Mouse (Mus musculus): ENCODE results near the gene Abca4.
A peak's percentile ranks its signal among the peaks of the same experiment; 100 is the strongest.

Gene Abca4

DNA sequence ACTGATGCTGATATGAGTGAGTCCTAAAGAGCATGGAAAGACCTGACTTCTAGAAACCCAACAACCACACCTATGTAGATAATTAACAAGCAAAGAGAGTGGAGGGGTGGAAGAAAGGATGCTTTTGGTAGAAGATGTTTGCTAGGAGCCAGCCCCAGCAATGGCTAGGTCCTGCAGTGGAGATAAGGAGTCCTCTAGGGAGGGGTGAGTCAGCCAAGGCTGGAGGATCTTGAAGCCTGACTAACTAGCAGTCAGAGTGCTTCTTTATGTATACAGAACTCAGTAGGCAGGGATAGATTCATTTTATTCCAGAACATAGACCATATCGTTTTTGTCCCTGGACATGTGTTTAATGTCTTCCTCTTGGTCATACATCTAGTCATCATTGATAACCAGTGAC lies 115.2 kb downstream of the Abca4 start:
- peak in 1 of 2 experiments; percentile 70 for DNase-seq (ENCODE audit: inconsistent age in 2 of 2, low spot score in 1 of 2)

DNA sequence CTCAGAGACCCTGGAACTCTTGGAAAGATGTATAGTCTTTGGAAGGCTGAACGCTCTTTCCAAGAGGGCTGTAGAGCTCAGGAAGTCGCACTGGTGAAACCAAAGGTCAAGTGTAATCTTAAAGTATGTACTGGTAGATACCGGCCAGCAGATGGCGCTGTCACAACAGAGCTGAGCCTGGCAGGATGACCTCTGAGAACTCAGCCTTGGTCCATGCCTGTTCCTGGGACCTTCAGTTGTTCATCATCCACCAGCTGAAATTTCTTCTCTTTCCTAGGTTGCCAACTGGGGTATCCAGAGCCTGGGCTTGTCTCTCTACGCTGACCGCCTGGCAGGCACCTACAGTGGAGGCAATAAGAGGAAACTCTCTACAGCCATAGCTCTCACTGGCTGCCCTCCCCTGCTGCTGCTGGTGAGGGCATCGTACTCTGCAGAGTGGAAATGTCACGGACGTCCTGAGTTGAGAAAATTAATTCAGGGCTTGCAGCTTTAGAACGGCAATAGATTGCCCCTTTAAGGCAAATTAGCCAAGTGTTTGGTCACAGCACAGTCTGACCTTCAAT lies 125.5 kb downstream of the Abca4 start:
- DNase-seq (ENCODE audit: inconsistent age in 2 of 2, low spot score in 1 of 2), result peak; percentile 82 to 94

DNA sequence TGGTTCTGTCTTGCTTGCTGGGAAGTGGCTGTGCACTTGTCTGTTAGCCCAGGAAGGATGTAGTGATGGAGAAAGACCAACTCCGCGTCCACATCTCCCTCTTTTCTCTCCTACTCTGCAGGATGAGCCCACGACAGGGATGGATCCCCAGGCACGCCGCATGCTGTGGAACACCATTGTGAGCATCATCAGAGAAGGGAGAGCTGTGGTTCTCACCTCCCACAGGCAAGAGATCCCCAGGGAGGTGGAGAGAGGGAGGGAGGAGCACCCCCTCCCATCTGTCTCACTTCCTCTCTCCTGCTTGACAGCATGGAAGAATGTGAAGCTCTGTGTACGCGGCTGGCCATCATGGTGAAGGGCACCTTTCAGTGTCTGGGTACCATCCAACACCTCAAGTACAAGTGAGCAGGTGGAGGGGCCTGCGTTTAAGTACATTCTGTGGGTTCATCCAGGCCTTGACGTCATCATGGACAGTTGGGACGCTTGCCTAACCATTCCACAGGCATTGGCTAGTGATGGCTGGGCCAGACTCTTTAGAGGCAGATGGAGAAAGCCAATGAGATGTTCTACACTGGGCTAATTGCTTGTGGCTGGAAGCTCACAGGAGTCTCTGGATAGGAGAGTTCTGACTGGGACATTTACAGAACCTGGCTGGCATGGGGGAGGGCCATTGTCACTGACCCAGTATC lies 126.5 kb downstream of the Abca4 start:
- no peak for DNase-seq (ENCODE audit: inconsistent age in 2 of 2, low spot score in 1 of 2)

DNA sequence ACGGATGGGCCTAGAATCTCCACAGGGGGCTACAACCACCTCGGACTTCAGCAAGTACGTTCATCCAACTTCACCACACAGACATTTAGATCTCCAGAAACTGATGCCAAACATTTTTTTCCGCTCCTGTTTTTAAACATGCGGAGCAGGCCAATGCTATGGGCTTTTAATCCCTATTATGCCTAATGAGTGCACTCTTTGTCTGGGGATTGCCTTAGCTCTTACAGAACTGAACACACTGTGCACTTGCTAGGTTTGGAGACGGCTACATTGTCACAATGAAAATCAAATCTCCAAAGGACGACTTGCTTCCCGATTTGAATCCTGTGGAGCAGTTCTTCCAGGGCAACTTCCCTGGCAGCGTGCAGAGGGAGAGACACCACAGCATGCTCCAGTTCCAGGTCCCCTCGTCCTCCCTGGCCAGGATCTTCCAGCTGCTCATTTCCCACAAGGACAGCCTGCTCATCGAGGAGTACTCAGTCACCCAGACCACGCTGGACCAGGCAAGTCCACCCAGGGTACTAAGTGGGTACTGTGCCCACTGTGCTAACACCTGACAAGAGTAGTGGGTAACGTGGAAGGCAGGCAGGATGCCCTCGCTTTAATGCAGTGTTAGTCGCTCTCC lies 129.4 kb downstream of the Abca4 start:
- DNase-seq (ENCODE audit: inconsistent age in 2 of 2, low spot score in 1 of 2), result no peak

DNA sequence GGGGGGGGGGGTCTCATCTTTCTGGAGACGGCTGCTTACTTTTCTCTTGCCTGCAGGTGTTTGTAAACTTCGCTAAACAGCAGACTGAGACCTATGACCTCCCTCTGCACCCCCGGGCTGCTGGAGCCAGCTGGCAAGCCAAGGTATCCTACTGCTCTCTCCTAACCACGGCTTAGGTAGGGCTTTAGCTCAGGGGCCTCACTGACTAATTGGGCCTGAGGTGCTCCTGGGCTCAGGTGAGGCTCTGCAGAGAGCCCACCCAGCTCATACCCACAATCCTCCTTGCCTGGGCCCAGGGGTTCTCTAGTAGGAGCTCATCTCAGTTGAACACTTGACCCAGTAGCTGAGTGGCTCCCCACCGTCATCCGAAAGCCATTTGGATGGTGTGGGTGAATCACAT lies 131.8 kb downstream of the Abca4 start:
- DNase-seq (ENCODE audit: inconsistent age in 2 of 2, low spot score in 1 of 2), result no peak

DNA sequence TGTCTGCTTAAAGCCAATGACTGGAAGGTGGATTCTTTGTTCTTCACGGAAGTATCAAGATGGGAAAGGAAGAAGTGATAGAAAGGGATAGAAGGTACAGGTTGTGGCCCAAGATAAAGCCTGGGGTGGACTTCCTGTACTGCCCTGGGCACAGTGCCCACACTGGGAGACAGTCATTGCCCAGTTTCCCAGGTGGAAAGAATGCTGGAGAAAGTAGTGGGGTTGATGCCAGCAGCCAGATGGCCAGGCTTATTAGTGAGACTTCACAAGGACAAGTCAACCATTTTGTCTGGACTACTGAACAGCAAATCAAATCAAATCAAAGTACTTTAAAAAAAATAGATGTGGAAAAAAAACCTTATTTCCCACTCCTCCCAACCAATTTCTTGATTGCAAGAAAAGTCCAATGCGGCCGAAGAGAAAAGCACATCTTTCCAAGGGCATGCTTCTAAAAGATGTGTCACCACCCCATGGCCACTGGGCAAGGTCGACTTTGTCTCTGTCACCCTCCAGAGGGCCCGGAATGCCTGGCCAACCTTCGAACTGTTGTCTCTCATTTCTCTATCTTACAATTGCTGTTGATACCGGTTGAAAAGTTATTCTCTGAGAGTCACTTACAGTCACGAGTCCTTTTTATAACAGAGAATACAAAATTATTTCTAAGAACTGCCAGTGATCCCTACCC lies 132.6 kb downstream of the Abca4 start:
- peak; percentile 54 to 81 for DNase-seq (ENCODE audit: inconsistent age in 2 of 2, low spot score in 1 of 2)

DNA sequence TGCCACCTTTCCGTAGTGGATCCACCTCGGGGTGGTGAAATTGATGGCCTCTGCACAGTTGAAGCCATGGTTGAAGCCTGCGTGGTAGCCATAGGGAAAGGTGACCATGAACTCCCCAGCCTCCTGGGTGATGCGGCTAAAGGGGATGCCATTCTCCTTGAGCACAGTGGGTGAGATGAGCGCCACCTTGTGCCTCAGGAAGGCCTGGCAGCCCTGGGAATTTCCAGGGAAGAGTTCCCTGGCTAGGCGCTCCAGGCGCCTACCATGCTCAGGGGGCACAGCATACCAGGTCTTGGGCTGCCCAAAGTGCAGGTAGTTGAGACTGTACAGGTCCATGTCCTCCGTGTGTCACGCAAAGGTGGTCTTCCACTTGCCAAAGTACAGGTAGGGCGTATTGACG lies 139.9 kb downstream of the Abca4 start:
- peak; percentile 42 to 78 for DNase-seq (ENCODE audit: inconsistent age in 2 of 2, low spot score in 1 of 2)

DNA sequence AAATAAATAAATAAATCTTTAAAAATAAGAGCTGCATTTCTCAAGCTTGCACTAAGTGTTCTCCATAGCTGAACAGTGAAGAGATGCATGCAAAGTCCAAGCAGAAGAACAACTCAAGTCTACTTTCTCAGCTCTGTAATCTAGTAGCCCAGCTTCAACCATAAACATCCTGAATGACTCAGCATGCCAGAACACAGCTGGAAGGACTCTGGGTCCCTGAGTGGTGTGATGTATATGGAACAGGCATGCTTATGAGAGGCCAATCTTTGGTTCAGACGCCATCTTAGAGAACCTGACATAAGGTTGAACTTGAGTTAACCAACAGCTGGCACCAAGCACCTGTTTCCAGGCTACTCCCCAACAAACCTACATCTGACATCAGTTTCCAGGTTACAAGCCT lies 142.7 kb downstream of the Abca4 start:
- DNase-seq (ENCODE audit: inconsistent age in 2 of 2, low spot score in 1 of 2), result no peak

DNA sequence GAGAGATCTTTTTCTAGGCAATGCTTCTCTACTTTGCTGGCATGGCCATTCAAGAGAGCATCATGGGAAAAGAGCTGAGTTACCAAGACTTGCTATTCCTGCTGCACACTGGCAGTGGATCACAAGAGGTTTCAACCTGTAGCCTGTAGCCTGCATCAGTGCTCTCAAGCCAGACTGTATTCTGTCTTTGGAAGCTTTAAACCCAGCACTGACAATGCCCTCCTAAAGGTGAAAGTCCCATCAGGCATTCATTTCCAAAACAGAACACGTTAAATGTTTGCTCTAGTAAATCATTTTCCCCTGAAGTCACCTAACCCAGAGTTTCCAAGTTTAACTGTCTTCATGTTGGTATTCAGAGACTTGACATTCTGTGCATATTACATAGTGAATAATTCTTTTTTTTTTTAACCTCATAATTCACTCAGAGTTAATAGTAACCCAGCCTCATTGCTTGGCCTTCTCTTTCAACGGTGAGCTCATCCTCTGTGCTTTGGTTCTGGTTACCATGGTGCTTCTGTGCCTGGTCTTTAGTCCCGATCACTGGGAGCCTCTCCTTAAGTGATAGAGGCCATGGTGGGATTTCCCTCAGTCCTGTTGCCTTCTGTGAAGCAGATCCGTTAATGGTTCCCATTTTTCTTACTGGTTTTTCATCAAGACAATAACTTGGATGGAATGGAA lies 152.5 kb downstream of the Abca4 start:
- no peak for DNase-seq (ENCODE audit: inconsistent age in 2 of 2, low spot score in 1 of 2)

DNA sequence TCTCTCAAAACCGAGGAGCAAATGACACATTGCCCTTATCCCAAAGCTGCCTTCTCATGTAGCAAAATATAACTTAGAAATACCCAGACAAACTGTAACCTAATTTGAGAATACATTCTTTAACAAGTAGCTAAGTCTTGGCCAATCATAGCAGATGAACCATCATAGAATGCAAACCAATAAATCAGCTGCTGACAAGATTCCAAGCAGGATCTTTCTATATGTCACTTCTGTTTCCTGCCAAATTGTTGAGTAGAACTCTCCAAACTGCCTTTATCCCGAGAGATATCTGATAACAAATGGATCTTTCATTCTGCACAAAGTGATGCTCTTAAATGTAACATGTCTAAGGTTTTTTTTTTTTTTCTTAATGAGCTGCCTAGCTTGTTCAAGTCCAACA lies 154.3 kb downstream of the Abca4 start:
- no peak for DNase-seq (ENCODE audit: inconsistent age in 2 of 2, low spot score in 1 of 2)

DNA sequence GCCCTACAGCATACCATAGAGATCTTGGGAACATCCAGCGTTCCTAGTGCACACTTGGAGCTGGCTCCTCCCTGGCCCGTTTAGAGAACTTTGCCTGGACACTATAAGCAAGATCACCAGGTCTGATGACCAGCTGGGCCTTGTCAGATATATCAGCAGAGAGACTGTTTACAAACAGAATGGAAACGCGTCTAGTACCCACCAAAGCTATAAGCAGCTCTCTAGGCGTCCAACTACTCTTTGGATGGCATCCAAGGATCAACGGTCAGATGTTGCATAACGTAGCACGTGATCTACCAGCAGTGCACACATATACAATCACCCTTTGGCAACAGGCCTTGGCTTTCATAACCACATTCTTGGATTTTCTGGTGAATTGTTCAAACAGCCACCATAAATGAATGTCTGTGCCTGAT lies 154.7 kb downstream of the Abca4 start:
- DNase-seq (ENCODE audit: inconsistent age in 2 of 2, low spot score in 1 of 2), result peak in 1 of 2 experiments; percentile 63

DNA sequence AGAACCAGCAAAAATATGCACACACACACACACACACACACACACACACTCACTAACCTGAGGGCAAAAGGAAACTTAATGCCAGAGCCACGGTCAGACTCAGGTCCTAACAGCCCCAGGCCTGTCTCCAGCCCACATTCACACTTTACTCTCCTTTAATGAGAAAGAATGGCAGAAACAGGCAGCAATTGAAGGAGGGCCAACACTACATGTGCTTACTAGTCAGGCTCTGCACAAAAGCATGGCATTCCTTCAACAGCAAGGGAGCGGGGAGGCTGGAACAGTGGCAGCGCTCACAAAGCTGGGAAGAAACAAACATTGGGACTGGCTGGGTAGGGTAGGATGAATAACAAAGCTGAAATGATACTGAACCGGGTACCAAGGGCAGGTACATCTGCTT lies 155.4 kb downstream of the Abca4 start:
- DNase-seq (ENCODE audit: inconsistent age in 2 of 2, low spot score in 1 of 2), result peak in 1 of 2 experiments; percentile 12

DNA sequence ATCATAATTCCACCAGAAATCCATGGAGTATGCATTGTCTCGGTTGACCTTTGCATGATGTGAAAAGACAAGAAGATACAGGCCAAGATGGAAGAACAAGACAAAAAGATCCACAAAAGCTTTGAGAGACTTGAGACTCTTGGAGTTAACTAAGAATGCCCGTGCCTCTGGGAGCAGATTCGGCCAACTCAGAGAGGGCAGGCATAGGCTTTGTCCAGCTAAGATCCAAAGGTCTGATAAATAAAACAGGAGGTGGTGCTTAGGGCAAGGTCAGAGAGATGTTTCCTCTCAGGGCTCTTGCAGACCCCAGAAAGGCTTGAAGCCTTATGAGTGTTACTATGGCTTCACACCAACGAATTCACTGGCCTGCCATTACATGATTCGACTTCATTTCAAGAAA lies 155.8 kb downstream of the Abca4 start:
- peak in 1 of 2 experiments; percentile 8 for DNase-seq (ENCODE audit: inconsistent age in 2 of 2, low spot score in 1 of 2)

DNA sequence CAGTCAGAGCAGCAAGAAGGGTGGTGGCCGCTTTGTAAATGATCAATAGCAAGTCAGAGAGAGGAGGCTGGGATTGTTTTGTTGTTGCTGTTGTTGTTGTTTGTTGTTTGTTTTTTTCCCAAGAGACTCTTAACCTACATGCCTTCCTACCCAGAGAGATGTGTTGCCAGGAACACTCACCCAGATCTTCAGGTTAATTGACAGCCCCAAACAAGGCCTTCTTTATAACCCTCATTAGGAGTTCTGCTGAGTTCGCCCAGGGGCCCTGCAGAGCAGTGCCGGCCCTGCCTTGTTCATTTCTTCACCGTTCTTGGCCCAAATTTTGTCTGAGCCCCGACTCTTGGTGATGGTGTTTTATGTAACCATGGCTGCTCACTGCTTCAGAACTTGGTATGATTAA lies 156.2 kb downstream of the Abca4 start:
- DNase-seq (ENCODE audit: inconsistent age in 2 of 2, low spot score in 1 of 2), result peak in 1 of 2 experiments; percentile 11

DNA sequence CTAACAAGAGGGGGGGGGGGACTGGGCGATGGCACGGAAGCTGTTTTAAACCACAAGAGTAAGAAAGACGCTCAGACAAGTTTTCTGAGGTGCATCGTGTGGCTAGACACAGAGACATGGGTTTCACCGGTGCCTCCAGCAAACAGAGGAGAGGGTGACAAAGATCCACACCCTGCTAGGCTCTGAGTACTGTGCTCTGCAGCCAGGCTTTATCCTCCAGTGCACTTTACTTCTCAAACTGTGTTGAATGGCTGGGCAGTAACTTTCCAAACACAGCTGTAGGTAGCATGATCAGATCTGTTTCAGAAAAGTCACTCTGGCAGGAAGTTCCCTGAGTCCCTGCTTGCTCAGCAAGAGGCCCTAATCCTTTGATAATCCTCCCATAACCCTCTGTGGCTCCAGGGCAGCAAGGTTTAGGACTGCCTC lies 158.1 kb downstream of the Abca4 start:
- DNase-seq (ENCODE audit: inconsistent age in 2 of 2, low spot score in 1 of 2), result no peak

DNA sequence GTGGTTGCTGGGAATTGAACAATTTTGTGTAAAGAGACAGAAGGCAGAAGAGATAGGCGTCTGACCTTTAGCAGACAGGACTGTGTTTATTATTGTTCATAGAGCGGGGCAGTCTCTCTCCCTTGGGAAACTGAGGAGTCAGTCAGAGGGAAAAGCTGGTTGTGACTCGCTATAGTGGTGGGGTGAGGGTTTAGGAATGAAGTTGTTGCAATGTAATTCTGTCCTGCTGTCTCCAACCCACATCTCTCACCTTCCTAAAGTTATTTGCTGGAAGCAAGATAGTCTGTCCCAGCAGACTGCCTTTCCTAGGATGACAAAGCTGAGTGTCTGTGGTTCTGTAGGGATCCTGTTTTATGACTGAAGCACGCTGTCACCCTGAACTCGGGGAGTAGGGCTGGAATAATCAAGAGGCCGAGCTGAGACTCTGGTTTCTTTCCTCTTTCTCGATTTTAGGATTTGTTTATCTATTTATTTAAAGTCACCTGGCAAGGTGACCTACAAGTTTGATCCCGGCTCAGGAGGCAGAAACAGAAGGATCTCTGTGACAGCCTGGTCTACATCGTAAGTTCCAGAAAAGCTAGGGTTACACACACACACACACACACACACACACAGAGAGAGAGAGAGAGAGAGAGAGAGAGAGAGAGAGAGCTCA lies 159.6 kb downstream of the Abca4 start:
- peak in 1 of 2 experiments; percentile 11 for DNase-seq (ENCODE audit: inconsistent age in 2 of 2, low spot score in 1 of 2)

DNA sequence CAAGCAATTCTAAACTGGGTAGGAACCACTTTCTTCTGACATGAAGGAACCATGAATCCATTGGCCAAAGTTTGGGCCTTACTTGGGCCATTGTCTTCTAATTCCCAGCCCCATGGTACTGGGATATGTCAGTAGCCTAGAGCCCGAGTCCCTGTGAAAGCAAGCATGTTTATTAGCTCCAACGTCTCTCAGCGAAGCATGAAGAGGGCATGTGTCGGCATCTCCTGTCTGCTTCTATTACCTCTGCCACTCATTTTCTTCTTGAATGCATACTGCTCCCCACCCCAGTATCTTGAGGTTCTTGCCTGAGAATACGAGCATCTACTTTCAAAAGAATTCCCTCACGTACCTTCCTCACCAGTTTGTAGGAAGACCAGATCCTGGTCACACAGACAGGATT lies 161.5 kb downstream of the Abca4 start:
- no peak for DNase-seq (ENCODE audit: inconsistent age in 2 of 2, low spot score in 1 of 2)

DNA sequence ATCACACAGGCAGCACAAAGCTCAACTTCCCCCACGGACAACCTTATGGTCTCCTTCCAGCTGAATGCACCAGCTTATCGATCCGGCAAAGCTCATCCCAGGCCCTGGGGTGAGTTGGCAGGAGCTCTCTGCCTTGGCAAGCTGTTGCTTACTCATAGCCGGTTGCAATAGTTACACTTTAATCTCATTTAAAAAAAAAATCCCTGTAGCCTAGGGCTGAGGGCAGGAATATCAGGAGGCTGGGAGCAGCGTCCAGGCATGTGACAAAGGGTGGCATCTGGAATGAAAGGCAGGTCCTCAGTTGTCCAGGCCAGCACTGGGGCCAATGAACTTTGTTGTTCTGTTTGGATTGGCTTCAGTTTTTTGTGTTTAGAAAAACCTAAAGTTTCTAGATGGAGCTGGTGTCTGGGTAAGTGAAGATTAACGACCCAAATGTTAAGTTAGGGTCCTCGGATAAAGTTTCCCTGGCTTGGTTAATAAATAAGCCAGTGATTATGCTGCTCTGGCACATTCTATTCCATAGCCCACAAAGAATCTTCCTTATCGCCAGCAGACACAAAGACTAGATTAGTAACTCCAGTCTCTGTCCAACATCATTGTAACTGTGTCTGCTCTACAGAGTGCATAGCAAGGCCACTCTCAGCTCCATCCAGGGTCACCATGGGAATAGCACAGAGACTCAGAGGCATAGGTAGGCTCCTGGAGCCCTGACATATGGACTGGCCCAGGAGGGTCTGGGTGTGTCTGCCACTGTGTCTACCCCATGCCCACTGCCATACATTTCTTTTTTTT lies 162.2 kb downstream of the Abca4 start:
- DNase-seq (ENCODE audit: inconsistent age in 2 of 2, low spot score in 1 of 2), result peak; percentile 19 to 68

DNA sequence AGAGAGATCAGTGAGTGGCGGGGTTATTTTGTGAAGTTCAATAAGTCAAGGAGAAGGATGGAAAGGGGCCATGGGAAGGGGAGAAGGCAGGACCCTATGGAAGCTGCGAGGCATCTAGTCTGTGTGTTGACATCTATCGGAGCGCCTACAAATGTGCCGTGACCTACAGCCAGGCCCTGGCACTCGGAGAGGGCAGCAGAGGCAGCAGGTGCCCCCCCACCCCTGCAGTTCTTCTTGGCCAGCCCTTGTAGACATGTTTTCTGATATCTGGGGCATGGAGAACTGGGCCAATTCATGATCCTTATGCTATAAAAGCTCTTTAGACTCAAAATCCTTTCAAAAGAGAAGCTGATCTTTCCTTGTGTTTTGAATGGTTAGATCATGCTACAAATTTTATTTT lies 163.5 kb downstream of the Abca4 start:
- DNase-seq (ENCODE audit: inconsistent age in 2 of 2, low spot score in 1 of 2), result peak in 1 of 2 experiments; percentile 14

Data from adrenal gland, adult (tissue).